Mouse (Mus musculus): ENCODE results near the gene Itga2b.
A peak's percentile ranks its signal among the peaks of the same experiment; 100 is the strongest.

Itga2b gene

GRCm38 (mm10) chr11:102469648-102470357, at the start of gene Itga2b:
Gene Itga2b (minus strand): TSS chr11:102470122.
- DNase-seq, result no peak

GRCm38 (mm10) chr11:102514793-102515424, 45.0 kb upstream of the Itga2b start:
- no peak for DNase-seq

- DNase-seq, result no peak
Measured at GRCm38 (mm10) chr11:102510226-102510625, 40.3 kb upstream of the Itga2b start.

- no peak for DNase-seq
Measured at GRCm38 (mm10) chr11:102496732-102497131, 26.8 kb upstream of the Itga2b start.

- no peak for DNase-seq
Measured at GRCm38 (mm10) chr11:102496206-102496605, 26.3 kb upstream of the Itga2b start.

GRCm38 (mm10) chr11:102495742-102496141, 25.8 kb upstream of the Itga2b start:
- DNase-seq, result no peak

- no peak for DNase-seq
Measured at GRCm38 (mm10) chr11:102495114-102495513, 25.2 kb upstream of the Itga2b start.

GRCm38 (mm10) chr11:102494063-102494650, 24.2 kb upstream of the Itga2b start:
- no peak for DNase-seq

GRCm38 (mm10) chr11:102493241-102493640, 23.3 kb upstream of the Itga2b start:
- DNase-seq, result no peak

- DNase-seq, result no peak
Measured at GRCm38 (mm10) chr11:102487901-102488300, 18.0 kb upstream of the Itga2b start.

- no peak for DNase-seq
Measured at GRCm38 (mm10) chr11:102486733-102487386, 16.9 kb upstream of the Itga2b start.

- DNase-seq, result no peak
Measured at GRCm38 (mm10) chr11:102481779-102482178, 11.9 kb upstream of the Itga2b start.

GRCm38 (mm10) chr11:102480897-102481296, 11.0 kb upstream of the Itga2b start:
- no peak for DNase-seq

GRCm38 (mm10) chr11:102480111-102480510, 10.2 kb upstream of the Itga2b start:
- no peak for DNase-seq

GRCm38 (mm10) chr11:102479581-102479980, 9.7 kb upstream of the Itga2b start:
- DNase-seq, result no peak

GRCm38 (mm10) chr11:102478671-102479070, 8.7 kb upstream of the Itga2b start:
- DNase-seq, result no peak

GRCm38 (mm10) chr11:102475027-102475426, 5.1 kb upstream of the Itga2b start:
- DNase-seq, result no peak

GRCm38 (mm10) chr11:102467041-102467631, 2.8 kb downstream of the Itga2b start:
- peak; percentile 95 to 96 for DNase-seq

- no peak for DNase-seq
Measured at GRCm38 (mm10) chr11:102465713-102466436, 4.0 kb downstream of the Itga2b start.

- no peak for DNase-seq
Measured at GRCm38 (mm10) chr11:102464901-102465300, 5.0 kb downstream of the Itga2b start.

- no peak for DNase-seq
Measured at GRCm38 (mm10) chr11:102461764-102462163, 8.2 kb downstream of the Itga2b start.

GRCm38 (mm10) chr11:102460541-102460940, 9.4 kb downstream of the Itga2b start:
- DNase-seq, result no peak

All from thymus, postnatal 36 days (tissue).